Mouse (Mus musculus) c-Kit-positive CD71-negative TER-119-negative erythroid progenitor cells, embryonic 14.5 days (primary cell): Measurements from ENCODE around the gene Lactbl1.

Experiments used
- DNase-seq: peaks from one replicate; pipeline ENCODE4 v3.0.0-alpha.2; 2013; ENCODE audit warnings: low read depth

Gene Lactbl1

GRCm38 (mm10) chr4:136622388-136622787, at the start of gene Lactbl1:
Lactbl1 (plus strand) TSS chr4:136622621.
- no peak for DNase-seq

DNA sequence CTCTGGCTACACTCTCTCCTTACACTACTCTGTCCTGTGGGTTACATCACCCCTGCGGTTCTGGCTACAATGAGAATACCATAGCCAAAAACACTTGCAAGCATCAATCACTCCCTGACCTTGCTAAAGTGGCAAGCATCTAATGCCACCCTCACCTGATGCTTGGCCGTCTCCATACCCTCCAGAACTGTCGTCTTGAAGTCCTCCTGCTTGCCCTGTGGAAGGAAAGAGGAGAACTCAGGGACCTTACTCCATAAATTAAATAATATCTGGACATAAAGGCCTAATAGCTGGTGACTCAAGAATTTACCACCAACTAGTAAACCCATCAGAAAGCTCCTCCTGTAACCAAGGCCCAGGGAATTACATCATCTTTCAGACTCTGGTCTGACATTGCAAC, 40.5 kb upstream of the Lactbl1 start:
- DNase-seq = no peak

DNA sequence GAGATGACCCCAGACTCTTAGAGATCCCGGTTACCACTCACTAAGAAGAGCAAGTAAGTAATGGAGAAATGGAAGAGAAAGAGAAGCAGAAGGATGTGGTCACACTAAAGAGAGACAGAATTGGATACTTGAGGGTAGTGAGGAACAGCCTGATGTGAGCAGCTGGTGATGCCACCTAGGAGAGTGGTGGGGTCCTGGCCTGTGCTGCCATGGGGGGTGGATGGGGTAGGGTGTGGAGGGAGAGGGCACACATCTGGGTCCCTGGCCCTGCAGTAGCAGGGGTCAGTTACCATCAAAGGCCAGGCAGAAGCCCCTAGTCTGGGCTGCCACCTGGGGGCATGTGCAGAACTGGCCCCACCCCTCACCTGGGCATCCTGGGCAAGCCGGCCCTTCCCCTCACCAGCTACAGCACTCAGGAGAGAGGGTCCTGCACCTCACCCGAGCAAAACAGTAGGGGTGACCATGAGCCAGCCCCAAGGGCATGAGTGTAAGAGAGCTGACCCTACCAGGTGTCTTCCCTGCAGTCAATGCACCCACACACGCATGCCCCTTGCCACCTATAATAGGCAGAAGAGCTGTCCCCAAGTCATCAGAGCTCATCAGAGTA, 35.1 kb upstream of the Lactbl1 start:
- DNase-seq = no peak

DNA sequence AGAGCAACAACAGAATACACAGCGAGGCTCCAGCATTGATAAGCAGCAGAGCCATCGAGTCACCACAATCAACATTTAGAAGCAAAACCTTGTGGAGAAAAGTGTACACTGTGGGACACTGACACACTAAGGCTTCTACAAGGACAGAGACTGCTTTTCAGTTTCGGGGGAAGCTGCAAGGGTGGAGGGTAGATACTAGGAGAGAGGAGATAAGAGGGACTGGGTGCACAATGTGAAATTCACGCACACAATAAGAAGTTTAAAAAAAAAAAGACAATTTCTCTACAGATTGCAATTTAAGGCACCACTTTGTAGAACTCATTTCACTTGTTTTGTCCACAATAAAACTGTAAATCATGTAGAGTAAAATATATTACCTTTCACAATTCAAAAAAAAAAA, 34.4 kb upstream of the Lactbl1 start:
- no peak for DNase-seq

DNA sequence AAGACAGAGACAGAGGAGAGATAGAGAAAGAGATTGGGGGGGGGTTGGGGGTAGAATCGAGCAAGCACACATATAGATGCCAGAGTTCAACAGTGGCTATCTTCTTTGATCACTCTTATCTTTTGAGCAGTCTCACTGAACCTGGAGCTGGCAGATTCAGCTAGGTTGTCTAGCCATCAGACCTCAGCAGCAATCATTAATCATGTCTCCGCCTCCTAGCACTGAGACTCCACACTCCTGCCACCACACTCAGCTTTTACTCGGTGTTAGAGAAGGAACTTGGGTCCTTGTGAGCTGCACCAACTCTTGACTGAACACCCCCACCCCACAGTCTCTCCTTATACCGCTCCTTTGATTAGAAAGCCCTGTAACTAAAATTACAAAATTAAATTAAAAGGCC, 30.3 kb upstream of the Lactbl1 start:
- DNase-seq = no peak

DNA sequence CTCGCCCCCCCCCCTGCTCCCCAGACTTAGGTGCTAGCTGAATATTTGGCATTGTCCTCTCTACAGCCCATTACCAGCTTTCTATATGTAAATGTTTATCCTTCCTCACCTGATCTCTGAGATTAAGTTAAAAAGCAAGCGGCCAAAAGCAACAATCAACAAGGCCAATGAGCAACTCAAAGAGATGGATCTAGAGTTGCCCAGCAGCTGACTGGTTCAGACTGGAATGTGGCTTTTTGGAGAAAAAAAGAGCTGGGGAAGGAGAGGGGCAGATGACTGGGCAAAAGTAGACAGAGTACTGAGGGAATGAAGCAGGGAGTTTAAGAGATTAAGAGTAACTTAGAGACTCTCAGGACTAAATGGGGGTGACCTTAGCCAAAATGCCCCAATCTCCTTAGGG, 28.4 kb upstream of the Lactbl1 start:
- DNase-seq = no peak

- no peak for DNase-seq
These were observed 27.2 kb upstream of the Lactbl1 start for GRCm38 (mm10) chr4:136595221-136595620.

GRCm38 (mm10) chr4:136598268-136598876, 24.0 kb upstream of the Lactbl1 start:
- no peak for DNase-seq

- no peak for DNase-seq
These were observed 22.6 kb upstream of the Lactbl1 start for GRCm38 (mm10) chr4:136599869-136600268.

GRCm38 (mm10) chr4:136600536-136600935, 21.9 kb upstream of the Lactbl1 start:
- no peak for DNase-seq

DNA sequence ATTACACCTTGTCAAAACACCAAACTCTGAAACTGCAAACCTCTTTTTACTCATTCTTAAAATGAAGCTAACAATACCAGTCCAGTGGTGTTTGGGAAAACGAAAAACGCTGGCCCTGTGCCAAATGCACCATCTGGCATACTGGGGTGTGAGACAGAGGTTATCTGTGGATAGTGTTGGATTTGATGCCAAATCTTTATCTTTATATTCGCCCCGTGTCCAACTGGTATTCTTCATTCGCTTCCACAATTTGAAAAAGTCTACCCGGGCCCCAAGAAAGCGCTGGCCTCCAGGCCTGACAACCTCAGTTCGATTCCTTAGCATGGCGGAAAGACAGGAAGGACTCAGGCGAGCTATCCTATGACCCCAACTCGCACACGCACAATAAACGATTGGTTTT, 20.9 kb upstream of the Lactbl1 start:
- DNase-seq = no peak

DNA sequence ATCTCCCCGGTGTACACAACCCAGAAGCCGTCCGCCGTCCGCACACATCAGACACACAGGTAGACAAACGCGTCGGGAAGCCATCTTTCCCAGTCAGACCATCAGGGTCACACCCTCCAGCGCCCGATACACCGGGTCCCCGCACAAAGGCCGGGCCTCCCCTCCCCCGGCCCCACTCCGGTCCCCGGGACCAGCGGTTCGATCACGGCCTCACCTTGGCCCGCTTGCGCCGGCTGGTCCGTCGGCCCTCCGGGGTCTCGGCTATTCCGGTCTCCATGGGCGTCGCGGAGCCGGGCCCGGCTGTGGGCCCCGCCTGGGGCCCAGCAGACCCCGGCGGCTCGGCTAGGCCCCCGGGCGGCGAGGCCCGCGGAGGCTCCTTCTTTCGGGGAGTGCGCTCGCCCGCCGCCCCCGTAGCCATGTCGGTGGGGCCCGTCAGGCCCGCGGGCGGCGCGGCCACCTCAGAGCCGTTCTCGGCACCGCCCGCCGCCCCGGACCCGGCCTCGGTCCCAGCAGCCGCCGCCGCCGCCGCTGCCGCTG, 20.3 kb upstream of the Lactbl1 start:
- no peak for DNase-seq

DNA sequence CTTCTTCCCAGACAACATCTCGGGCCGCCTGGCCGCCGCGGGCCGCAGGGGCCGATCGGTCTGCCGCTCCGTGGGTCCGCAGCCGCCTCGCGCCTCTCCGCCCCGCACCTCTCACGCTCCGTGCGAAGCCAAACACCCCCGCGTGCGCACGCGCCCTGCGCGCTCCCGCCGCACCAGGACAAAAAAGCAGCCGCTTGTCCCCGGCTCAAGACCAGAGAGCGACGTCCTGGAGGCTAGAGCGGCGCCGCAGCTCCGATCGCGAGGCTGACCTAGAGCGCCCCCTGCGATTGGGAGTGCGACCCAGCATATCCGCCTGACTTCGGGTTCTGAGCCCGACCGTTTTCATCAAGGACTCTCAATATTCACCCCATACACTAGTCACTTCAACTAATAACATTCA, 19.9 kb upstream of the Lactbl1 start, which contains the start of gene Kdm1a:
TSS of gene Kdm1a (minus strand) at position 156 of the 400 bp plus-strand sequence.
- DNase-seq = peak; percentile 90

DNA sequence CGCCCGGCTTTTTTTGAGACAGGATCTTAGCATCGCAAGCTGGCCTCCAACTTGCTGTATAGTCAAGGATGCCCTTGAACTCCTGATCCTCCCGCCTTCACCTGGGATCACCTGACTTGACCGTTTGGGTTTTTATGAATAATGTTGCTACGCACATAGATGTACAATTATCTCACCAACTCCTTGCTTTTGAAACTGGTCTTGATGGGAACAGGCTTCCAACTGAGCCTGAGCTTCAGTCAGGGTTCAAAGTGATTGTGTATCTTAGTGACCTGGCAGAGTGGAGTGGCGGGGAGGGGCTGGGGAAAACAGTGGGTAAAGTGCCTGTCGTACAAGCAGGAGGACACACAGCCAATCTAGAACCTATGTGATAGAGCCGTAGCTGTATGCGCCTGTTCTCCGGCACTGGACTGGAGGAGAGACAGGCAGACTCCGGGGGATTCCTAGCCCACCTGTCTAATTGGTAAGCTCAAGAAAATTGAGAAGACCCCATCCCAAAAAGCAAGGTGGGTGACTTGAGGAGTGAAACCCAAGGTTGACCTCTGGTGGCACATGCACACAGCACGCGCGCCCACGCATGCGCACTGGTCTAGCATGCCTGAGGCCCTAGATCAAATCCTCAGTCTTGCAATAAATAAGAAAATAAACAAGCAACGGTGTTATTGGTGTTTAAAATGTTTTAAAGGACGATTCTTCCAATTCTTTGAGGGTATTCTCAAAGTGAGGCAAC, 16.5 kb upstream of the Lactbl1 start:
- no peak for DNase-seq

DNA sequence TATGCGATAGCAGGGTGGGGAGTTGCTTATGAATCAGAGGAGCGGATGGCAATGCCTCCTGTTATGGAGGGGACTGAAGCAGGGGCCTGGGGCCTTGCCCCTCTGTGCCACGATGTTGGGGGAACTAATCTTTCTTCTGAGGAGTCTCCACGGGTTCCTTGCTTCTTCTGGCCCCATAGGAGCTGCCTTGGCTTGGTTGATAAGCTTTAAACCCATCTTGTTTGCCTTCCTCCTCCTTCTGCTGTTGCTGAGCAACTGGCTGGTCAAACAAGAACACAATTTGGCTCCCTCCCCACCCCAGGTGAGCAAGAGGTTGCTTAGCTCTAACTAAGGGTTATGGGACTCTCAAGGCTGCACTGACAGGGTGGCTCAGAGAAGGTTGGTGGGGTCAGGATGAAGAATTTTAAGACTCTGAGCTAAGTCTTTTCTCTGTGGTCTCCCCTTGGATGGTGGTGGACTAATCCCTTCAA, 12.0 kb upstream of the Lactbl1 start, which contains the start of gene Tex46:
TSS of gene Tex46 (plus strand) at position 51 of the 470 bp plus-strand sequence.
- DNase-seq = no peak

- no peak for DNase-seq
These were observed 8.8 kb upstream of the Lactbl1 start for GRCm38 (mm10) chr4:136613657-136614056.

- DNase-seq = peak; percentile 50
These were observed 1.1 kb upstream of the Lactbl1 start for GRCm38 (mm10) chr4:136621336-136621735.

DNA sequence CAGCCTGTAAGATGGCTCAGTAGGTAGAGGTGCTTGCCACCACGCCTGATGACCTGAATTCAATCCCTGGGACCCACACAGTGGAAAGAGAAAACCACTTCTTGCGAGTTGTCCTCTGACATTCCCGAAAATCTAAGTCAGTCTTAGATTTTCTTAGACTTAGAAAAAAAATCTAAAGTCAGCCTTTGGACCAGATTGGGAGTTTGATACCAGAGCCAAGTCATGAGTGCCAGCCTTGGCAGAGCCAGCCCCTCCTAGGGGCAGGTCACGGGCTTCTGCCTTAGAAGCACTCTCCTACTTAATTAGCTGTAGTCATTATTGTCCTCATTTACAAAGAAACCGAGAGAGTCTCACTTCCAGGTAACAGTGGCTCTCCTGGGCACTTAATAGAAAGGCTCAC, 465 bp upstream of the Lactbl1 start:
- no peak for DNase-seq

DNA sequence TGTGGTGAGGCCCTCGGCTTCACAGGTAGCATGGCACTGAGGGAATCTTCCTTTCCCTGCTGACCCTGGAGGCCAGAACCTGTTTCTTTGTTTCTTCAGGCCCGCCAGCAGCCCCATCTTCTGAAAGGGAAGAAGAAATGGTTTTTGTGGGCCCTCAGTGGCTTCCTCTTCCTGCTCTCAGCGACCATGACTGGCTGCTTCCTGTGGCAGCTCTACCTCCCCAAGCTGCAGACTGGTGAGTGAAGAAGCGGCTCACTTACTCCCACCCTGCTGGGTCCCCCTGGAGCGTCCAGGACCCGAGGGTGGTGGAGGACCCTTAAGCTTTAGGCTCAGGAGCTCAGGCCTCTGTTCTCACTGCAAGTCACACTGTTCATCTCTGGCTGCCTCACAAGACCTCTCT, 4.2 kb downstream of the Lactbl1 start:
- DNase-seq = no peak

GRCm38 (mm10) chr4:136631237-136631994, 9.0 kb downstream of the Lactbl1 start:
- DNase-seq = no peak

GRCm38 (mm10) chr4:136635995-136636394, 13.6 kb downstream of the Lactbl1 start:
- DNase-seq = no peak

DNA sequence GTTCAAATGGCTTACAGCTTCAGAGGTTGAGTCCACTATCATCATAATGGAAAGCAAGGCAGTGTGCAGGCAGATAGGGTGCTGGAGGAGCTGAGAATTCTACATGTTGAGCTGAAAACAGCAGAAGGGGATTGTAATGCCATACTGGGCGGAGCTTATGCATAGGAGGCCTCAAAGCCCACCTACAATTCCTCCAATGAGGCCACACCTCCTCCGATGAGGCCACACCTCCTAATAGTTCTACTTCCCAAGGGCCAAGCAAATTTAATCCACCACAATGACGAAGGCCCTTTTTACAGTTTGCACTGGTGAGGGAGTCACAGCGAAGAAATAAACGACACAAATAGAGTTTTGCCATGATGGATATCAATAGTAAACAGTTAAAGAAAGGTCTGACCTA, 14.1 kb downstream of the Lactbl1 start:
- DNase-seq = no peak
